Mouse (Mus musculus) spleen, postnatal 36 days (tissue): ENCODE measurements around the gene Olfr689.
"Not testable (repeated sequence)": the region's sequence is repeated elsewhere in the genome, so short reads cannot be mapped to it uniquely, and the experiment has no call there.

ENCODE experiments used
- DNase-seq, 2 experiments: peaks; one replicate each; pipeline ENCODE4 v3.0.0; 2022; ENCODE audit warnings: low spot score in 2 of 2, mixed read lengths in 1 of 2

The Olfr689 gene

DNA sequence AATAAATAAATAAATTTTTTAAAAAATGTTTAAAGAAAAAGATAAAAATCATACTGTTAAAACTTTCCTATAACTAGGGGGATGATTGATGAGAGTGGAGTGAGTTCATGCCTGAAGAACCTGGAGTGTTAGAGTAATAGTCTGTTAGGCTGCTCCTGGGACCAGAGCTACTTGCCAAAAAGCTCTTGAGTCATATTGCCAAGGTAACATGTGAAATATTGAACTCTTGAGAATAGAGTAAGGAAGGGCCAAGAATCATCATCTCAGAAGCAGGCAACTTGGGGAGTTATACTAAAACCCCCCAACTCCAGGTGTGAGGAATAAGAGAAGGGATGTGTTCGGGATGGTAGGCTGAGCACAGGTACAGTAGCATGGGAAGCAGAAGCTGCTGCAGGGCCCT, at the start of gene Olfr689:
Gene Olfr689, plus strand, starts transcription at position 301 of the 400 bp plus-strand sequence.
- no peak for DNase-seq

DNA sequence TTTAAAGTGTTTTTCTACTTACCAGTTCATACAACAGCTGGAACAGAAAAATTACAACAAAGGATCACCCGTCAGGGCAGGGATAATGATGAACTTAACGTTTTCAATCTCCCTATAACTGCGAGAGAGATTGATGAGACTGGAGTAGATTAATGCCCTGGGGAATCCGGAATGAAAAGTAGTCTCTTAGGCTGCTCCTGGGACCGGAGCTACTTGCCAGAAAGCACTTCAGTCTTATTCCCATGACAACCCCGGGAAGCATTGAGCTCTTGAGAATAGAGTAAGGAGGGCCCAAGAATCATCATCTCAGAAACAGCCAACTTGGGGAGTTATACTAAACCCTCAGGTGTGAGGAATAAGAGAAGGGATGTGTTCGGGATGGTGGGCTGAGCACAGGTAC, 38.5 kb upstream of the Olfr689 start:
- DNase-seq, result no peak

DNA sequence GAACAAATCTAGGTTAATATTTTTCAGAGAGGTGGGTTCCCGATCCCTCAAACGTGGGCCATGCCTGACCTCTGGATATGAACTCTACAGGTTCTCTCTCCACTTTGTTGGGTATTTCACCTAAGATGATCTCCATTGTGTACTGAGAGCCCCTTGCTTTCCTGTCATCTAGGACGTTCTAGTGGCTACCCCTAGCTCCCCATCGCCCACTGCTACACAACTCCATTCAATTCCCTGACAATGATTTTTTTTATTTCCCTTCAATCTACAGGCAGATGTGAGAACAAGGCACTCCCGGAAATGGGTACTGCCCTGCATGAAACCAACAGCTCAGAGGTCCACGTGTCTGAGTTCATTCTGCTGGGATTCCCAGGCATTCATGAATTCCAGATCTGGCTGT, 23.2 kb upstream of the Olfr689 start, which contains the start of gene Olfr688:
Gene Olfr688, plus strand, starts transcription at position 301 of the 400 bp plus-strand sequence.
- no peak for DNase-seq

GRCm38 (mm10) chr7:105290051-105290450, 20.9 kb upstream of the Olfr689 start:
- no peak for DNase-seq

DNA sequence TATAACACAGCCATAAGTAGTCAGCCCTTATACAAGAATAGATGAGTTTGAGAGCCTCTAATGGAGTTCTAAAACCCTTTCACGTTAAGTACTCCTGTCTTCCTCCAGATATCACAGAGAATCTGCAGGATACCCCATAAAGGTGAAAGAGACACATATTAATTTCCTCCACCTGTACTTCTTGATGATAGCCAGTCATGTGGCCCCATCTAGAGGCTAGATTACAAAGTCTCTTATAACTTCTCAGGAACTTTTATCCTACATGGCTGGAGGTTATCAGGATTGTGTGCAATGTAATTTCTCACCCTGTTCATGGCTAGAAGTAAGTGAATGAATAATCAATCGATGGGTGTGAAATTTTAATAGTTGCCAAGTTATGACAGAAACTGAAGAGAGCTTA, 14.3 kb downstream of the Olfr689 start:
- DNase-seq, result no peak

GRCm38 (mm10) chr7:105334004-105334403, 23.0 kb downstream of the Olfr689 start, which contains the start of gene Olfr690:
TSS of gene Olfr690 (minus strand) at chr7:105334104.
- DNase-seq, result no peak

GRCm38 (mm10) chr7:105342170-105342569, 31.2 kb downstream of the Olfr689 start, which contains the start of gene Olfr691:
TSS of gene Olfr691 (minus strand) at chr7:105342270.
- DNase-seq, result no peak

- no peak for DNase-seq
Observed at GRCm38 (mm10) chr7:105342752-105343151, 31.8 kb downstream of the Olfr689 start.

DNA sequence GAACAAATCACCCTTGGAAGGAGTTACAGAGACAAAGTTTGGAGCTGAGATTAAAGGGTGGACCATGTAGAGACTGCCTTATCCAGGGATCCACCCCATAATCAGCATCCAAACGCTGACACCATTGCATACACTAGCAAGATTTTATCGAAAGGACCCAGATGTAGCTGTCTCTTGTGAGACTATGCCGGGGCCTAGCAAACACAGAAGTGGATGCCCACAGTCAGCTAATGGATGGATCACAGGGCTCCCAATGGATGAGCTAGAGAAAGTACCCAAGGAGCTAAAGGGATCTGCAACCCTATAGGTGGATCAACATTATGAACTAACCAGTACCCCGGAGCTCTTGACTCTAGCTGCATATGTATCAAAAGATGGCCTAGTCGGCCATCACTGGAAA, 45.1 kb downstream of the Olfr689 start:
- not testable (repeated sequence) for DNase-seq

- DNase-seq, result not testable (repeated sequence)
Observed at GRCm38 (mm10) chr7:105356487-105356886, 45.5 kb downstream of the Olfr689 start.

GRCm38 (mm10) chr7:105361713-105362112, 50.7 kb downstream of the Olfr689 start:
- DNase-seq, result no peak

- DNase-seq, result no peak
Observed at GRCm38 (mm10) chr7:105367268-105367667, 56.3 kb downstream of the Olfr689 start.

DNA sequence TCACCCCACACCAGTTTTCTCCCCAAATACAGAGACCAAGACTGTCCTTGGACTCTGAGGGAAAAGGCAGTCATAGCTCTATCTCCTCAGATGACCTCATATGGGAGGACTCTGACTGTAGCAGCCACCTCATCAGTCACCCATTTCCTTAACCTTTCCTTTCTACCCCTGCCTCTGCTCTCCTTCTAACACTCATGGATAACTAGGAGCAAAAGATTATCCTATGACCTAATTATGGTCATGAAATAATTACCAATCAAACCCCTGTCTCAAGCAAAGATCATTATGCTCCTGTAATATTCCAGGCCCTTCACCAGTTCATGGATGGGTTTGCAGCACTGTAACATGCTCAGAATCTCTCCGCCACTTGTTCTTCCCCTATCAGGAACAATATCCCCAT, 57.0 kb downstream of the Olfr689 start, which contains the start of gene Olfr692:
Gene Olfr692, plus strand, starts transcription at position 301 of the 400 bp plus-strand sequence.
- DNase-seq, result no peak

DNA sequence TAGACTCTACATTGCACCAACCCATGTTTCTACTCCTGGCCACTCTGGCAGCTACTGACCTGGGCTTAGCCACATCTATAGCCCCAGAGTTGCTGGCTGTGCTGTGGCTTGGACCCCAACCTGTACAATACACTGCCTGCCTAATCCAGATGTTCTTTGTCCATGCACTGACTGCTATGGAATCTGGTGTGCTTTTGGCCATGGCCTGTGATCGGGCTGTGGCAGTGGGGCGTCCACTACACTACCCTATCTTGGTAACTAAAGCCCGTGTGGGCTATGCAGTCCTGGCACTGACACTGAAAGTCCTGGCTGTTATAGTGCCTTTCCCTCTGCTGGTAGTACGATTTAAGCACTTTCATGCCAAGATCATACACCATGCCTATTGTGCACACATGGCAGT, 57.6 kb downstream of the Olfr689 start:
- DNase-seq, result no peak
